Mouse (Mus musculus) intestine, embryonic 15.5 days (tissue): ENCODE results near the gene Oard1. TPM values are rescaled to one million over a fixed set of nuclear protein-coding genes. Genes with fewer than 3 reads are reported as not detected.

Experiments
- ATAC-seq: fragments of 200-750 bp; cut with Nextera tagmentation; 2 replicates; pipeline ENCODE4 v1.8.0; 2017; ENCODE audit warnings: moderate TSS enrichment, moderate library complexity
- H3K27ac ChIP-seq: fragments of 300-500 bp; sonication (generic); 2 replicates; pipeline ENCODE4 v1.5.1; 2015; ENCODE audit warnings: mild to moderate bottlenecking, inconsistent platforms
- H3K27me3 ChIP-seq: fragments of 300-500 bp; sonication (generic); replicated peaks from 2 replicates; pipeline ENCODE4 v1.6.1; 2015; ENCODE audit warnings: inconsistent platforms
- H3K36me3 ChIP-seq: fragments of 300-500 bp; sonication (generic); 2 replicates; pipeline ENCODE4 v1.6.1; 2015; ENCODE audit warnings: inconsistent platforms
- H3K4me1 ChIP-seq: fragments of 300-500 bp; sonication (generic); replicated peaks from 2 replicates; pipeline ENCODE4 v1.6.1; 2015; ENCODE audit warnings: inconsistent platforms
- H3K4me2 ChIP-seq: fragments of 300-500 bp; sonication (generic); replicated peaks from 2 replicates; pipeline ENCODE4 v1.6.1; 2015; ENCODE audit warnings: mild to moderate bottlenecking, inconsistent platforms
- H3K4me3 ChIP-seq: fragments of 300-500 bp; sonication (generic); replicated peaks from 2 replicates; pipeline ENCODE4 v1.5.1; 2015; ENCODE audit warnings: inconsistent platforms
- H3K9ac ChIP-seq: fragments of 300-500 bp; sonication (generic); 2 replicates; pipeline ENCODE4 v1.6.1; 2015; ENCODE audit warnings: inconsistent platforms
- H3K9me3 ChIP-seq: fragments of 300-500 bp; sonication (generic); 2 replicates; pipeline ENCODE4 v1.6.1; 2016; ENCODE audit warnings: inconsistent platforms
- WGBS: fragments of 180-500 bp; shearing (Covaris S2); methylation state at CpG from one replicate; pipeline ENCODE4 v1.1.7; 2015; 5-methylcytosine and 5-hydroxymethylcytosine counted together
- polyA plus RNA-seq: library from polyadenylated mRNA; unstranded; fragments of >200 nt; fragmentation: Nextera tagmentation; extraction: Ambion mirVana; gene quantifications from 2 replicates; pipeline ENCODE4 v1.2.1, GENCODE M21; 2015

Oard1 gene
- polyA plus RNA-seq, 1 experiment from 2014 or later = 73.2 TPM

- peak; percentile 29 for ATAC-seq
- Histone ChIP-seq H3K4me1 (peaks cover 54% of the 10 kb centered on the region), H3K4me2 (peak overlapping the region; percentile 24; the same call in 1 of the 2 replicates), H3K4me3 (no peak overlapping the region), H3K27ac (peak overlapping the region; percentile 77), H3K9me3 (no peaks in the 10 kb centered on the region), H3K36me3 (no peaks in the 10 kb centered on the region), H3K27me3 (no peaks in the 10 kb centered on the region), H3K9ac (no peak overlapping the region)
- 8% methylated on average over 5 of the region's 5 CpGs for WGBS
Observed at GRCm38 (mm10) chr17:48430394-48430793, 20.6 kb downstream of the Oard1 start.

GRCm38 (mm10) chr17:48431054-48431453 is 21.2 kb downstream of the Oard1 start:
- Histone ChIP-seq H3K4me2 (no peak overlapping the region), H3K4me1 (peaks cover 53% of the 10 kb centered on the region), H3K27me3 (no peaks in the 10 kb centered on the region), H3K4me3 (no peak overlapping the region), H3K9me3 (no peaks in the 10 kb centered on the region), H3K36me3 (no peaks in the 10 kb centered on the region), H3K27ac (peak overlapping the region; percentile 67), H3K9ac (no peak overlapping the region)
- ATAC-seq = no peak
- WGBS = 64% methylated on average over 5 of the region's 5 CpGs

- Histone ChIP-seq H3K27ac (peak within 1 kb of the TSS; percentile 67), H3K36me3 (no peaks in the 10 kb centered on the region), H3K9ac (0 out of 2 replicates have a peak within 1 kb of the TSS, but pooled peaks have one; percentile 5), H3K9me3 (no peaks in the 10 kb centered on the region), H3K27me3 (no peaks in the 10 kb centered on the region), H3K4me1 (peaks cover 55% of the 10 kb centered on the region), H3K4me2 (no peak within 1 kb of the TSS), H3K4me3 (no peak within 1 kb of the TSS)
- no peak for ATAC-seq
- 54% methylated on average over 16 of the region's 16 CpGs for WGBS
Observed at GRCm38 (mm10) chr17:48432158-48432980, 22.6 kb downstream of the Oard1 start, which contains the start of gene Apobec2. TSS of gene Apobec2 (minus strand) at chr17:48432930.

GRCm38 (mm10) chr17:48433006-48433655 is 23.3 kb downstream of the Oard1 start:
- Histone ChIP-seq H3K27me3 (no peaks in the 10 kb centered on the region), H3K4me2 (no peak overlapping the region), H3K27ac (peak overlapping the region; percentile 62), H3K4me3 (no peak overlapping the region), H3K9ac (no peak overlapping the region), H3K9me3 (no peaks in the 10 kb centered on the region), H3K4me1 (peaks cover 60% of the 10 kb centered on the region), H3K36me3 (no peaks in the 10 kb centered on the region)
- 74% methylated on average over 20 of the region's 20 CpGs for WGBS
- no peak for ATAC-seq

- peak overlapping the region; percentile 62 for H3K27ac ChIP-seq
- 39% methylated on average over 6 of the region's 6 CpGs for WGBS
- no peaks in the 10 kb centered on the region for H3K9me3 ChIP-seq
- H3K9ac ChIP-seq = no peak overlapping the region
- peak; percentile 86 for ATAC-seq
- H3K27me3 ChIP-seq = no peaks in the 10 kb centered on the region
- peaks cover 59% of the 10 kb centered on the region for H3K4me1 ChIP-seq
- H3K36me3 ChIP-seq = no peaks in the 10 kb centered on the region
- H3K4me2 ChIP-seq = no peak overlapping the region
- no peak overlapping the region for H3K4me3 ChIP-seq
Observed at GRCm38 (mm10) chr17:48433689-48434330, 24.0 kb downstream of the Oard1 start.

GRCm38 (mm10) chr17:48434479-48434878 is 24.7 kb downstream of the Oard1 start:
- H3K4me3 ChIP-seq = no peak overlapping the region
- H3K36me3 ChIP-seq = no peaks in the 10 kb centered on the region
- peaks cover 59% of the 10 kb centered on the region for H3K4me1 ChIP-seq
- no peak overlapping the region for H3K9ac ChIP-seq
- H3K27me3 ChIP-seq = no peaks in the 10 kb centered on the region
- no peak for ATAC-seq
- WGBS = 86% methylated on average over 5 of the region's 5 CpGs
- no peak overlapping the region for H3K4me2 ChIP-seq
- peak overlapping the region; percentile 62; the same call in 1 of the 2 replicates for H3K27ac ChIP-seq
- H3K9me3 ChIP-seq = no peaks in the 10 kb centered on the region

GRCm38 (mm10) chr17:48436487-48436886 is 26.7 kb downstream of the Oard1 start:
- no peak for ATAC-seq
- Histone ChIP-seq H3K27me3 (no peaks in the 10 kb centered on the region), H3K36me3 (no peaks in the 10 kb centered on the region), H3K9me3 (no peaks in the 10 kb centered on the region), H3K4me3 (no peak overlapping the region), H3K9ac (no peak overlapping the region), H3K4me1 (peaks cover 45% of the 10 kb centered on the region), H3K4me2 (no peak overlapping the region), H3K27ac (peak overlapping the region; percentile 9; the same call in 1 of the 2 replicates)
- WGBS = 56% methylated on average over 1 of the region's 1 CpGs

- H3K27ac ChIP-seq = peak overlapping the region; percentile 9; the same call in 1 of the 2 replicates
- no peaks in the 10 kb centered on the region for H3K27me3 ChIP-seq
- H3K36me3 ChIP-seq = no peaks in the 10 kb centered on the region
- H3K4me1 ChIP-seq = peaks cover 39% of the 10 kb centered on the region
- 25% methylated on average over 7 of the region's 7 CpGs for WGBS
- H3K9me3 ChIP-seq = no peaks in the 10 kb centered on the region
- no peak overlapping the region for H3K4me2 ChIP-seq
- ATAC-seq = 0 out of 2 replicates have a peak, but pooled peaks have one; percentile 7
- H3K4me3 ChIP-seq = no peak overlapping the region
- H3K9ac ChIP-seq = no peak overlapping the region
Observed at GRCm38 (mm10) chr17:48437421-48437911, 27.7 kb downstream of the Oard1 start.

GRCm38 (mm10) chr17:48442745-48443457 is 33.1 kb downstream of the Oard1 start:
- H3K9me3 ChIP-seq = no peaks in the 10 kb centered on the region
- 66% methylated on average over 7 of the region's 7 CpGs for WGBS
- no peak for ATAC-seq
- H3K27ac ChIP-seq = no peak overlapping the region
- no peaks in the 10 kb centered on the region for H3K36me3 ChIP-seq
- peaks cover 3% of the 10 kb centered on the region; the same call in 1 of the 2 replicates for H3K4me1 ChIP-seq
- H3K27me3 ChIP-seq = no peaks in the 10 kb centered on the region
- no peak overlapping the region for H3K9ac ChIP-seq
- no peak overlapping the region for H3K4me3 ChIP-seq
- H3K4me2 ChIP-seq = no peak overlapping the region

GRCm38 (mm10) chr17:48443542-48444145 is 33.8 kb downstream of the Oard1 start:
- 79% methylated on average over 16 of the region's 16 CpGs for WGBS
- Histone ChIP-seq H3K9ac (no peak overlapping the region), H3K4me3 (no peak overlapping the region), H3K27me3 (no peaks in the 10 kb centered on the region), H3K9me3 (no peaks in the 10 kb centered on the region), H3K4me2 (no peak overlapping the region), H3K36me3 (no peaks in the 10 kb centered on the region), H3K4me1 (no peaks in the 10 kb centered on the region), H3K27ac (no peak overlapping the region)
- no peak for ATAC-seq

GRCm38 (mm10) chr17:48447675-48448074 is 37.9 kb downstream of the Oard1 start:
- Histone ChIP-seq H3K9ac (no peak overlapping the region), H3K4me1 (0 out of 2 replicates have a peak, but pooled peaks cover 7% of the 10 kb centered on the region), H3K27ac (no peak overlapping the region), H3K9me3 (no peaks in the 10 kb centered on the region), H3K36me3 (no peaks in the 10 kb centered on the region), H3K4me3 (no peak overlapping the region), H3K4me2 (no peak overlapping the region), H3K27me3 (no peaks in the 10 kb centered on the region)
- WGBS = 80% methylated on average over 8 of the region's 8 CpGs
- ATAC-seq = no peak
